Mouse (Mus musculus) midbrain, postnatal 0 days (tissue): ENCODE results near the gene Dgke. TPM values are rescaled to one million over a fixed set of nuclear protein-coding genes. Genes with fewer than 3 reads are reported as not detected.

Experiments used
- ATAC-seq: fragments of 200-750 bp; cut with Nextera tagmentation; 2 replicates; pipeline ENCODE4 v1.8.0; 2017; ENCODE audit warnings: moderate number of reproducible peaks, mild to moderate bottlenecking, moderate TSS enrichment, moderate library complexity; ENCODE audit not compliant: low FRiP score
- DNase-seq: peaks from one replicate; pipeline ENCODE4 v3.0.0-alpha.2; 2015; ENCODE audit warnings: low spot score
- H3K27ac ChIP-seq: fragments of 300-500 bp; sonication (generic); 2 replicates; pipeline ENCODE4 v1.5.1; 2014; ENCODE audit warnings: low read depth, mild to moderate bottlenecking, low read length, mixed read lengths
- H3K27me3 ChIP-seq: fragments of 300-500 bp; sonication (generic); 2 replicates; pipeline ENCODE4 v1.6.1; 2014; ENCODE audit warnings: low read length, control low read depth, mixed read lengths; ENCODE audit not compliant: insufficient read depth
- H3K36me3 ChIP-seq: fragments of 300-500 bp; sonication (generic); 2 replicates; pipeline ENCODE4 v1.6.1; 2014; ENCODE audit warnings: low read length, control low read depth, mixed read lengths; ENCODE audit not compliant: insufficient read depth
- H3K4me1 ChIP-seq: fragments of 300-500 bp; sonication (generic); 2 replicates; pipeline ENCODE4 v1.6.1; 2014; ENCODE audit warnings: mild to moderate bottlenecking, control low read depth, antibody characterized with exemption, low read length, mixed read lengths; ENCODE audit not compliant: insufficient read depth
- H3K4me2 ChIP-seq: fragments of 300-500 bp; sonication (generic); 2 replicates; pipeline ENCODE4 v1.6.1; 2014; ENCODE audit warnings: low read depth, mild to moderate bottlenecking, low read length, mixed read lengths; ENCODE audit not compliant: poor library complexity, severe bottlenecking
- H3K4me3 ChIP-seq: fragments of 300-500 bp; sonication (generic); 2 replicates; pipeline ENCODE4 v1.5.1; 2014; ENCODE audit warnings: low read depth, mild to moderate bottlenecking, low read length, moderate library complexity
- H3K9ac ChIP-seq: fragments of 300-500 bp; sonication (generic); replicated peaks from 2 replicates; pipeline ENCODE4 v1.6.1; 2014; ENCODE audit warnings: mild to moderate bottlenecking, low read length, moderate library complexity, mixed read lengths; ENCODE audit not compliant: poor library complexity, severe bottlenecking
- H3K9me3 ChIP-seq: fragments of 300-500 bp; sonication (generic); 2 replicates; pipeline ENCODE4 v1.6.1; 2016; ENCODE audit warnings: low read length, control low read depth
- CTCF ChIP-seq: IDR thresholded peaks from 2 replicates; pipeline ENCODE4 v1.5.1; 2016; ENCODE audit warnings: antibody characterized with exemption, mild to moderate bottlenecking
- WGBS: fragments of 180-500 bp; shearing (Covaris S2); extraction: QIAGEN DNeasy Blood & Tissue Kit; methylation state at CpG from one replicate; pipeline ENCODE4 v1.1.7; 2014; 5-methylcytosine and 5-hydroxymethylcytosine counted together
- polyA plus RNA-seq: library from polyadenylated mRNA; unstranded; fragments of >200 nt; fragmentation: Nextera tagmentation; extraction: Ambion mirVana; gene quantifications from 2 replicates; pipeline ENCODE4 v1.2.1, GENCODE M21; 2015
- total RNA-seq: library from RNA; depleted of rRNA; stranded (reverse); fragments of >200 nt; gene quantifications from 2 replicates; pipeline ENCODE4 v1.2.3, GENCODE M21; 2014

The Dgke gene
- total and polyA plus RNA-seq, 2 experiments from 2014 or later = 16.0 to 35.4 TPM

GRCm38 (mm10) chr11:89064312-89064711, 2.3 kb downstream of the Dgke start:
- Histone ChIP-seq H3K4me3 (no peak overlapping the region), H3K9me3 (no peaks in the 10 kb centered on the region), H3K4me1 (peaks cover 2% of the 10 kb centered on the region; the same call in 1 of the 2 replicates), H3K4me2 (no peak overlapping the region), H3K9ac (no peak overlapping the region), H3K27me3 (no peaks in the 10 kb centered on the region), H3K36me3 (no peaks in the 10 kb centered on the region), H3K27ac (no peak overlapping the region)
- DNase-seq (no peak), ATAC-seq (no peak)
- no peak for TF ChIP-seq CTCF
- 85% methylated on average over 6 of the region's 6 CpGs for WGBS

GRCm38 (mm10) chr11:89061362-89061761, 5.3 kb downstream of the Dgke start:
- DNase-seq (no peak), ATAC-seq (no peak)
- H3K4me3 ChIP-seq = no peak overlapping the region
- H3K9ac ChIP-seq = no peak overlapping the region
- no peaks in the 10 kb centered on the region for H3K27me3 ChIP-seq
- H3K36me3 ChIP-seq = no peaks in the 10 kb centered on the region
- H3K4me2 ChIP-seq = no peak overlapping the region
- WGBS = 80% methylated on average over 7 of the region's 7 CpGs
- no peak for TF ChIP-seq CTCF
- no peak overlapping the region for H3K27ac ChIP-seq
- H3K9me3 ChIP-seq = no peaks in the 10 kb centered on the region
- H3K4me1 ChIP-seq = peaks cover 23% of the 10 kb centered on the region

GRCm38 (mm10) chr11:89060423-89061089, 6.1 kb downstream of the Dgke start:
- Histone ChIP-seq H3K27me3 (no peaks in the 10 kb centered on the region), H3K36me3 (no peaks in the 10 kb centered on the region), H3K4me3 (peak overlapping the region; percentile 93), H3K4me2 (peak overlapping the region; percentile 88), H3K27ac (peak overlapping the region; percentile 88), H3K9me3 (no peaks in the 10 kb centered on the region), H3K4me1 (peaks cover 27% of the 10 kb centered on the region), H3K9ac (peak overlapping the region; percentile 97)
- ATAC-seq (peak; percentile 94), DNase-seq (peak; percentile 93)
- 1% methylated on average over 63 of the region's 63 CpGs for WGBS
- TF ChIP-seq CTCF = no peak

GRCm38 (mm10) chr11:89059919-89060422, 6.7 kb downstream of the Dgke start:
- Histone ChIP-seq H3K4me3 (peak overlapping the region; percentile 93), H3K9ac (peak overlapping the region; percentile 97), H3K36me3 (no peaks in the 10 kb centered on the region), H3K27me3 (no peaks in the 10 kb centered on the region), H3K9me3 (no peaks in the 10 kb centered on the region), H3K4me1 (peaks cover 27% of the 10 kb centered on the region), H3K27ac (peak overlapping the region; percentile 88), H3K4me2 (peak overlapping the region; percentile 88)
- peak; percentile 11; the same call in 1 of the 2 replicates for TF ChIP-seq CTCF
- ATAC-seq = peak; percentile 52; the same call in 1 of the 2 replicates
- WGBS = under 1% methylated on average over 33 of the region's 33 CpGs
- peak; percentile 26 for DNase-seq

GRCm38 (mm10) chr11:89058515-89059270, 8.0 kb downstream of the Dgke start:
- no peak for DNase-seq
- ATAC-seq = no peak
- Histone ChIP-seq H3K4me1 (peaks cover 27% of the 10 kb centered on the region), H3K36me3 (peaks cover 4% of the 10 kb centered on the region; the same call in 1 of the 2 replicates), H3K4me2 (peak overlapping the region; percentile 88), H3K9ac (peak overlapping the region; percentile 97; the same call in 1 of the 2 replicates), H3K27me3 (no peaks in the 10 kb centered on the region), H3K4me3 (peak overlapping the region; percentile 93), H3K27ac (no peak overlapping the region), H3K9me3 (no peaks in the 10 kb centered on the region)
- TF ChIP-seq CTCF = peak; percentile 59
- WGBS = 71% methylated on average over 11 of the region's 11 CpGs
